Mouse (Mus musculus): ENCODE results near the gene Shmt2.

Shmt2 gene

DNA sequence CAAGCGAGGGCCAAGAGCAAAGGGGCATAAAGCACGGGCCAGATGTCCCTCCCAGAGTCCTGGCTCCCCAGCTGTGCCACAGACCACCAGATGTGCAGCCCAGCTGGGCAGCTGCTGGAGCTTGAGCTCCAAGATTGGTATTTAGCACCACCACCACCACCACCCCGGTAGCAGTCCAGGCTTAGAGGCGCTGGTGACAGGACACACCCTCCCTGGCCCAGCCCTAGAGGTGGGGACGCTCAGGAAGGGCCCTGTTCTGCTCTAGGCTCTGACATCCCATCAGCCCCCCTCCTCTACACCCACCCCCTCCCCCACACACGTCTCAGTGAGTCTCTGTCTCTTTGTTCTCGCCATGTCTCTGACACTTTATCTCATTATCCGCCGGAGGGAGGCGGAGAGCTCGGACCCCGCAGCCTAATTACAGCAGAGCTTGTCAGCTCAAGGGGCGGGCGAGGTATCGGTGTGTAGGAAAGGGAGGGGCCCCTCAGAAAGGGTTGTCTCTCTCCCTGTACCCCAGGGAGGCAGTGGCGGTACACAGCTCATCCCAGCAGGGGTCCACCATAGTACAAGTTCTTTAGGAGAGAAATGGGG lies 8.6 kb downstream of the Shmt2 start:
- CTCF ChIA-PET, result interaction anchor here (0.6 to 2.3 kb wide), 8 partner anchors 9 to 521 kb away, joined by 3 to 14 read pairs (median 6); partner anchors contain the start of genes Nxph4 and Shmt2

DNA sequence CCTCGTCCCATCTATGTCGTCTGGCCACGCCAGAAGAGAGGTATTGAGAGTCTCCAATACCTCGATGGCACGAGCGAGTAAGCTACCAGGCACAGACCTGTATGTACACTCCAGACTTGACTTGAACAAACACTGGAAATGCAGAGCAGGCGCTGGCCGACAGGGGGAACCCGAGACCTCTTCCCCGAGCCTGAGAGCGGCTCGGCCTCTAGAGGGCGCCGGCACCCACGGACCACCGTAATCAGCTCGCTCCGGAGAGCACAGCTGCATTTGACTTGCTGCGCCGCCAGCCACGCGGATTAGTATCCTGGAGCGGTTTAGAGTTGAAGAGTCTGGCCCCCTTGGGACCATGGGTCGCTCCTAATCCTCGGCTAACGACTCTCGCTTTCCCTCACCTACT lies 9.4 kb downstream of the Shmt2 start:
- CTCF ChIA-PET, result interaction anchor here (0.5 to 2.3 kb wide), 8 partner anchors 11 to 522 kb away, joined by 3 to 14 read pairs (median 6); partner anchors contain the start of gene Nxph4

DNA sequence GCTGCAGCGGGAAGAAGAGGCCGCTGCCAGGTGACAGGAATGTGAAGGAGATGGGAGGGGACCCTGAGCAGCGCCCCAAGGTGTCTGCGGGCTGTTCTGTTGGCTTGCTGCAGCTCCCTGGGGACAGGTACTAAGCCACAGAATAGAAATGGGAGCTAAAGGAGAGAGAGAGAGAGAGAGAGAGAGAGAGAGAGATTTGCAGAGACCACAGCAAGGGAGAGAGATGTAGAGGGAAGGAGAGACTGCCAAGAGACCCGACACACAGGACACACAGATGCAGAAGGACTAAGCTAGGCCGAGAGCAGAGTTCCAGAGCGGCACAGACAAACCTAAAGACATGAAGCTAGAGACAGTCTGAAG lies 10.0 kb downstream of the Shmt2 start:
- CTCF ChIA-PET, result interaction anchor here (0.5 to 2.3 kb wide), 6 partner anchors 11 to 29 kb away, joined by 3 to 14 read pairs (median 4); no protein-coding TSS in a partner anchor

DNA sequence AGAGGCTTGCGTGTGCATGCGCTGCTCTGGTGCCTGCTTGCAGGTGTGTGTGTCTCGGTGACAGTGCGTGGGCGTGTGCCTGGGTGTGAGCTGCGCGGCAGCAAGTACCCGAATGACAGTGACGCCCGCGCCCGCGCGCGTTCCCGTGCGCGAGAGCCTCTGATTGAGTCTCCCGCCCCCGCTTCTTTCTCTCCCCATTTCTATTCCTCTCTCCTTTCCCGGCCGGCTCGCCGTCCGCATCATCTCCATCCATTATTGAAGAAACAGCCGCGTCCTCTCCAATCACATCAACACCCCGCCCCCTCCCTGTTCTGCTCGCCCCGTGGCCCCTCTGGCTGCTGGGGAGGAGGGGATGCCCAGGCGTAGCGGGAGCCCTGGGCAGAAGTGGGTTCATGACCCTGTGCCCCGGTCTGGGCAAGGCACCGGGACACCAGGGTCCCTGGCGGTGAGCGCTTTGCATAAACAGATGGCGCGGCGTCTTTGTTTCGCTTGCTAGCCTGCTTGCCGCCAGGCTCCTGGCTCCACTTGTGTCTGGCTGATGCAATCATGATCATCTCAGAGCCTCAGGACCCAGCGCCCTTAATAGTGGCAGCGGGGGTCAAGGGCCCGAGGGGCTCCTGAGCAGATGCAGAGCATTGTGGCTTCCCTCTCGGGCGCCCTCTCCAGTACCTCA lies 10.5 kb downstream of the Shmt2 start:
- CTCF ChIA-PET, result interaction anchor here (0.6 to 4.4 kb wide), 4 partner anchors 25 to 29 kb away, joined by 3 to 36 read pairs (median 8); no protein-coding TSS in a partner anchor

GRCm38 (mm10) chr10:127510895-127511617 lies 11.2 kb downstream of the Shmt2 start:
- CTCF ChIA-PET, result interaction anchor here (0.7 to 4.4 kb wide), 4 partner anchors 9 to 1146 kb away, joined by 3 to 36 read pairs (median 4); partner anchors contain the start of gene Stac3

DNA sequence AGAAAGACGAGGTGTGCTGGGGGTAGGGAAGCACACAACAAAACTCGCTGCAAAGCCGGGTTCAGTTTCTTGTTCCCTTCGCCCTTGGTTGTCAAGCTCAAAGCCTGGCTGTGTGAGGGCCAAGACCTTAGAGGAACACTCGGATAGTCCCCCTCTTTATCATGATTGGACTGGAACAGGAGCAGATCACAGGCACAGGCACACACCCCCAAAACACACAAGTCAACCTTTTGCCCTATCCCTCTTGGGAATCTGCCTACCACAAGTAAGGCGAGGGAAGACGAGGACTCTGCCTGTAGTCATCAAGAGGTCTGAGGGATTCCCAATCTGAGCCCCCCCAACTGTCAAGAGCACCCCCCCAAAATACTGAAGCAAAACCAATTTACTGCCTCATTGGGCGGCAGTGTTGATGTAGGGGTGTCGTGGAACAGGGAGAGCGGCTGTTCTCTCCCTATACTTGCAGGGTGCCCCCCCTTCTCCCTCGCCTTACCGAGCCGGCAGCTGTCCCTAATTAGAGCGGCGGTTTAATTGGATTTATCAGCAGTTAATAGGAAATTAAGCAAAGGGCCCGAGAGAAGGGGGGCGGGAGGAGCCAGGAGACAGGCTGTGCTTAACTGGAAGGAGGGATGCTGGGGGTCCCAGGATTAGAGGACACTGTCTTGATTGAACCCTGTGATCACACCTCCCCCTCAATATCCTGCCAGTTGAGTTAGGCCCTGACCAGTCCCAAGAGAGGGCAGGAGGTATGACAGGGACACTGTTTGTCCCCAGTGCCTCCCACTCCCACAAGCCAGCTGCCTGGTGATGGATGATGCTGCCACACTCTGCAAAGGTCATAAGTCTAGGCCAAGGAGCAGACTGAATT lies 12.2 kb downstream of the Shmt2 start:
- CTCF ChIA-PET, result interaction anchor here (0.7 to 4.4 kb wide), 6 partner anchors 8 to 27 kb away, joined by 3 to 36 read pairs (median 3); partner anchors contain the start of genes Nxph4, Shmt2 and Stac3

GRCm38 (mm10) chr10:127509051-127509836 lies 13.0 kb downstream of the Shmt2 start:
- CTCF ChIA-PET, result interaction anchor here (0.6 to 4.4 kb wide), 6 partner anchors 8 to 30 kb away, joined by 3 to 36 read pairs (median 3); partner anchors contain the start of genes Nxph4 and Shmt2

DNA sequence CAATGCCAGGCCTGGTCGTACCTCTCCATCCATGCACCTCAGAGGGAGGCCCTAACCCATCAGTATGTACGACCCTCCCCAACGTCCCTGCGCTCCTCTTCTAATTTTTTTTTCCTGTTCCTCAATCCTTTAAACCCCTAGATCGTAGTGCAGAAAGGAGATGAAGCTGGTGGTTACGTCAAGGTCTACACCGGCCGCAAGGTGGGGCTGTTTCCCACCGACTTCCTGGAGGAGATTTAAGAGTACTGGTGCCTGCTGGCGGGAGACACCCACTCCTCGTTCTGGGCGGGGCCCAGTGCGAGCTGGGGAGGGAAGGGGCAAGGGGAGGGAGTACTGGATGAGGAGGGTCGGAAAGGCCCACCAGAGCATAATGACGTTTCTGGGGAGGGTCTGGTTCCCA lies 14.0 kb downstream of the Shmt2 start:
- CTCF ChIA-PET, result interaction anchor here (0.7 to 4.4 kb wide), 2 partner anchors 29 to 642 kb away, joined by 3 to 36 read pairs; no protein-coding TSS in a partner anchor

GRCm38 (mm10) chr10:127500894-127501893 lies 21.1 kb downstream of the Shmt2 start, which contains the start of gene Stac3:
Stac3 (plus strand) TSS chr10:127501686.
- CTCF ChIA-PET, result interaction anchor here (0.6 kb wide), 1 partner anchor 10 kb away, joined by 3 read pairs; no protein-coding TSS in a partner anchor

DNA sequence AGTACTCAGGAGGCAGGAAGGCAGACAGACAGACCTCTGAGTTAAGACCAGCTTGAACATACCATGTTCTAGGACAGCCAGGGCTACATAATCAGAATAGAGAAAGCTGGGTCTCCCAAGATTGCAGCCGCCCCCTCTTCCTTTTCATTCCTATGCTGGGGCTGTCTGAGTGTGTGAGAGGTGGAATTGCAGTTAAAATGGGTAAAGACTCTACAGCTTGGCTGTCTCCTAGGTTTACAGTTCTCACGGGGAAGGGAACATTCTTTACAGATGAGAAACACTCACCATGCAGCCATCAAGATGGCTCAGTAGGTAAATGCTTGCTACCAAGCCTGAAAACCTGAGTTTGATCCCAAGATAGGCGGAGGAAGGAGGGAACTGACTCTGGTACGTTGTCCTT lies 22.2 kb downstream of the Shmt2 start:
- CTCF ChIA-PET, result no interaction called here

DNA sequence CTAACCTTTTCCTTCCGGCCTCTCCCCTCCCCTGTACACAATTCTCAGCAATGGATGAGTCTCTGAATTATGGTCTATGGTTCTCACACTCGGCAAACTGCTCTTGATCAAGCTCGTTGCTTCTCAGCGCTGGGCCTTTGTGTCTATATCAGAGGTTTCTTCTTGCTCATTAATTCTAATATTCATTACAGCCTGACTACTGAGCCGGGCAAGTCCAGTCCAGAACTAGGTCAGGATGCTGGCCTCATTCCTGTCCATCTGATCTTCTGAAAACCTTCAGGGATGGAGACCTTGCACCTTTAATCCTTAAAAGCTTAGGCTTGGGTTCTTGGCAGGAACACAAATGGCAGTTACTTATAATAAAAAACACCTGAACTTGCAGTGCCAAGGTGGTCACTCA lies 22.7 kb downstream of the Shmt2 start:
- CTCF ChIA-PET, result no interaction called here

GRCm38 (mm10) chr10:127496156-127496555 lies 26.1 kb downstream of the Shmt2 start:
- CTCF ChIA-PET, result no interaction called here

- CTCF ChIA-PET, result no interaction called here
Measured at GRCm38 (mm10) chr10:127492118-127492517, 30.1 kb downstream of the Shmt2 start.

DNA sequence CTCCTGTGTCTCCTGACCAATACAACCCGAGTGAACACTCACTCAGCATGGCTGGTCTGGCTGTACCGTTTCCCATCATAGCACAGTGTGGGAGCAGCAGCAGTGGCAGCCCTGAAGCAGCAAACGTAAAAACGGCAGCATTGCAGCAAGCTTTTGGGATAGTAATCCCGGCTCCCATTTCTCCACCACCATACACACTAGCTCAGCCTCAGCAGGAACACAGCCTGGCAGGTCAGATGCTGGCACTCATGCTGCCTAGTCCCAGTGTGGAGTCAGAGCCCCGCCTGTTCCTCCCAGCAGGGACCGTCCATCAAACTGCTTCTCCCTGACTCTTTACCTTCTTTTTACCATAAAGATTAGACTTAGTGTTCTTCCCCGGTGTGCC lies 31.1 kb downstream of the Shmt2 start:
- CTCF ChIA-PET, result no interaction called here

- CTCF ChIA-PET, result interaction anchor here (0.7 kb wide), 1 partner anchor 22 kb away, joined by 4 read pairs; no protein-coding TSS in a partner anchor
Measured at GRCm38 (mm10) chr10:127490160-127491127, 31.8 kb downstream of the Shmt2 start.

GRCm38 (mm10) chr10:127488856-127489255 lies 33.4 kb downstream of the Shmt2 start:
- CTCF ChIA-PET, result no interaction called here

DNA sequence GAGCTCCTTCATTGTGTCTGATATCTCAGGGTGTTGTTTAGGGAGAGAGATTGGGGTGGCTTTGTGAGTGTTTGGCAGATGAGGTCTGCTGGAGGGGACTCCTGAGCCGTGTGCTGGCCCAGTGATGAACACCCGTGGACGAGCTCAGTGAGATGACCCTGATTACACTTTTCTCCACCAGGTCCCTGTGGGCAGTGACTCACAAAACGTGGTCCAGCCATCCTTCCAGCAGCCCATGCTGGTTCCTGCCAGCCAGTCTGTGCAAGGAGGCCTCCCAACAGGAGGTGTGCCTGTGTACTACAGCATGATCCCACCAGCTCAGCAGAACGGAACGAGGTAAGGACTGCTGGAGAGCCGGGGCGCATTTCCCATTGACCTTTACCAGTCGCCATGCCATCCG lies 37.0 kb downstream of the Shmt2 start:
- CTCF ChIA-PET, result no interaction called here

All from spleen, embryonic (tissue).